Mouse (Mus musculus): Measurements from ENCODE around the gene Retreg1. TPM values are rescaled to one million over a fixed set of nuclear protein-coding genes. Genes with fewer than 3 reads are reported as not detected.

Retreg1 gene
- total RNA-seq, 1 experiment = 7.1 TPM

DNA sequence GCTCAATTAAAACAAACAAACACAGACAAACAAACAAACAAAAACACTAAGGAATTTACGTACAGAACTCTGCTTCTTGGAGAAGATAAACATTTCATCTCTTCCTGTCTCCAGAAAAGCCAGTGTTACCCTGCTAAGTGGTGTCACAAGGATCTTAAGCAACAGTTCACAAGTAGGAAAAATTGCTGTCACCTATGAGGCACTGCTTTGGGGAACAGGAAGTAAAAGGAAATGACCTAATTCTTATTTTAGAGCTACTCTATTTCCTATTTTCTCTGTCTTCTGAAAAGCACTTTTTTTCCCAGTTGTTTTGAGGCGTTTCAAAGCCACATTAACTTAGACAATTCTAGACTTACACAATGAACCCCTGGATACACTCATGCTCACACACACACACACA is 12.6 kb upstream of the Retreg1 start:
- TF ChIP-seq MAFK (IDR thresholded peaks at IDR 0.05; ENCODE audit: insufficient read depth, low read depth, low read length) (no peak), ZC3H11A (IDR thresholded peaks at IDR 0.05; ENCODE audit: borderline replicate concordance, low read depth, low read length) (no peak), HCFC1 (IDR thresholded peaks at IDR 0.05; ENCODE audit: borderline replicate concordance, insufficient read depth, low read length) (no peak), CHD2 (IDR thresholded peaks at IDR 0.05; ENCODE audit: low read depth, low read length) (no peak), ZNF384 (IDR thresholded peaks at IDR 0.05; ENCODE audit: low read depth, low read length) (no peak)
- in situ Hi-C loops (cut with MboI; ENCODE audit: low sequenced_read_pairs in 2 of 2, unreplicated experiment in 2 of 2) = no loop called here
- no peak overlapping the region for H3K4me3 ChIP-seq (ENCODE audit: insufficient read depth in 1 of 2, low read depth in 1 of 2, low read length in 2 of 2, poor library complexity in 1 of 2, severe bottlenecking in 1 of 2)
- no peak overlapping the region for H3K9ac ChIP-seq (ENCODE audit: insufficient read depth, low read depth, low read length, poor library complexity, severe bottlenecking)
- H3K9me3 ChIP-seq (ENCODE audit: control insufficient read depth, insufficient read depth, low read depth, low read length) = no peaks in the 10 kb centered on the region
- peaks cover 0 to 4% of the 10 kb centered on the region in 2 experiments; a peak in 1 of 4 replicates for H3K4me1 ChIP-seq (ENCODE audit: control insufficient read depth in 2 of 2, insufficient read depth in 2 of 2, low read length in 2 of 2, poor library complexity in 1 of 2)
- no peak for DNase-seq (ENCODE audit: low read depth, low spot score)
- H3K36me3 ChIP-seq (ENCODE audit: control insufficient read depth, insufficient read depth, low read length, poor library complexity, severe bottlenecking) = no peaks in the 10 kb centered on the region
- H3K27ac ChIP-seq (ENCODE audit: insufficient read depth, low read depth, low read length, poor library complexity, severe bottlenecking) = no peak overlapping the region

DNA sequence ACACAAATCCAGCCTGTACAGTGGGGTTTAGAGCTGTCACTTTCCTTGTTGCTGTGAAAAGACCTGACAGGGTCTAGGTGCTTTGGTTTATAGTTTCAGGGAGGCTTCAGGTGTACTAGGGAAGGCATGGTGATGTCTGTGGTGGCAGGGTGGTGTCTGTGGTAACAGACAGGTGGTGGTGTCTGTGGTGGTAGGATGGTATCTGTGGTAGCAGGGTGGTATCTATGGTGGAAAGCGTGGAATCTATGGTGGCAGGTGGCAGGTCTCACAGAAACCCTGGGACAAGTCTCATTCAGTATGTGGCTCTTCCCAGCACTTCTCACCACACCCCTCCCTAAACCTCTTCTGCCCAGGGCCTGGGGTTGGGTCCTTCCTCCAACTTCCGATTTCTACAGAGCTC is 8.7 kb upstream of the Retreg1 start:
- Histone ChIP-seq H3K4me3 (ENCODE audit: insufficient read depth in 1 of 2, low read depth in 1 of 2, low read length in 2 of 2, poor library complexity in 1 of 2, severe bottlenecking in 1 of 2) (no peak overlapping the region), H3K27ac (ENCODE audit: insufficient read depth, low read depth, low read length, poor library complexity, severe bottlenecking) (no peak overlapping the region), H3K9me3 (ENCODE audit: control insufficient read depth, insufficient read depth, low read depth, low read length) (no peaks in the 10 kb centered on the region), H3K4me1 (ENCODE audit: control insufficient read depth in 2 of 2, insufficient read depth in 2 of 2, low read length in 2 of 2, poor library complexity in 1 of 2) (peaks cover 0 to 2% of the 10 kb centered on the region in 2 experiments; a peak in 1 of 4 replicates), H3K36me3 (ENCODE audit: control insufficient read depth, insufficient read depth, low read length, poor library complexity, severe bottlenecking) (no peaks in the 10 kb centered on the region), H3K9ac (ENCODE audit: insufficient read depth, low read depth, low read length, poor library complexity, severe bottlenecking) (no peak overlapping the region)
- DNase-seq (ENCODE audit: low read depth, low spot score) = no peak
- in situ Hi-C loops (cut with MboI; ENCODE audit: low sequenced_read_pairs in 2 of 2, unreplicated experiment in 2 of 2) = no loop called here
- TF ChIP-seq MAFK (IDR thresholded peaks at IDR 0.05; ENCODE audit: insufficient read depth, low read depth, low read length) (no peak), CHD2 (IDR thresholded peaks at IDR 0.05; ENCODE audit: low read depth, low read length) (no peak), HCFC1 (IDR thresholded peaks at IDR 0.05; ENCODE audit: borderline replicate concordance, insufficient read depth, low read length) (no peak), ZNF384 (IDR thresholded peaks at IDR 0.05; ENCODE audit: low read depth, low read length) (no peak), ZC3H11A (IDR thresholded peaks at IDR 0.05; ENCODE audit: borderline replicate concordance, low read depth, low read length) (no peak)

DNA sequence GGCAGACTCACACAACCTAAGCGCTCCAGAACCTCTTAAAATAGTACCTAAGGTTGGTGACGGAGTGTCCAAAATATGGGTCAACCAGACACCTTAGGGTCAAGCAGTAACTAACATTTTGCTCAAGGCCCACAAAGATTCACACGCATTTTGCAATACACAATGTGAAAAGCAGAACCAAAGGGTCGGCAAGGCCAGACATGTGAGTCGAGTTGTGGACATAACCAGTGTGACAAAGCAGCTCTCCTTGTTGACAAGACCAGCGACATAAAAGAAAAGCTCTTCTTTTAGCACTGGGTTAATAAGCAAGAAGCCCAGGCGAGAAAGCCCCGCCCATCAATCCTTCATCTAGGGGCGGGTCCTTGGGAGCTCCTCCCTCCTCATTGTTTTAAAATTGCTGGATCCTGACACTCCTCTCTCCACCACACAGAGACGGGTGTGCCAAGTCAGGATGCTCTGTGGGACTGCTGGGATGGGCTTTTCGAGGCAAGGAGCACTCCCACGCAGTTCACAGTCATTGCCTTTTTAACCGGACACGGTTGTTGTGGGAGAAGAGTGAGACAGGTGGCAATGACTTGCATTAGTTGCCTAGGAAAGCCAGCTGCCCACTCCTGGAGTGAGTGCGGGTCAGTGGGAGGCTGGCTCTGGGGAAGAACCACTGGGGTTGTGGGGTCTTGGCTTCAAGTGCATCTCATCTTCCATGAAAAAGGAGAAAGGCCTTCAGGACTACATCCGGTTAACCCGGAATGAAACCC is 7.9 kb upstream of the Retreg1 start:
- H3K4me1 ChIP-seq (ENCODE audit: control insufficient read depth in 2 of 2, insufficient read depth in 2 of 2, low read length in 2 of 2, poor library complexity in 1 of 2) = peaks cover 0 to 2% of the 10 kb centered on the region in 2 experiments; a peak in 1 of 4 replicates
- H3K9me3 ChIP-seq (ENCODE audit: control insufficient read depth, insufficient read depth, low read depth, low read length) = no peaks in the 10 kb centered on the region
- H3K27ac ChIP-seq (ENCODE audit: insufficient read depth, low read depth, low read length, poor library complexity, severe bottlenecking) = no peak overlapping the region
- H3K4me3 ChIP-seq (ENCODE audit: insufficient read depth in 1 of 2, low read depth in 1 of 2, low read length in 2 of 2, poor library complexity in 1 of 2, severe bottlenecking in 1 of 2) = peak overlapping the region in 1 of 2 experiments; percentile 42; a peak in 2 of 4 replicates
- H3K9ac ChIP-seq (ENCODE audit: insufficient read depth, low read depth, low read length, poor library complexity, severe bottlenecking) = no peak overlapping the region
- in situ Hi-C loops (cut with MboI; ENCODE audit: low sequenced_read_pairs in 2 of 2, unreplicated experiment in 2 of 2) = no loop called here
- no peaks in the 10 kb centered on the region for H3K36me3 ChIP-seq (ENCODE audit: control insufficient read depth, insufficient read depth, low read length, poor library complexity, severe bottlenecking)
- DNase-seq (ENCODE audit: low read depth, low spot score) = peak; percentile 57
- TF ChIP-seq MAFK (IDR thresholded peaks at IDR 0.05; ENCODE audit: insufficient read depth, low read depth, low read length) = no peak
- TF ChIP-seq ZC3H11A (IDR thresholded peaks at IDR 0.05; ENCODE audit: borderline replicate concordance, low read depth, low read length) = no peak
- no peak for TF ChIP-seq CHD2 (IDR thresholded peaks at IDR 0.05; ENCODE audit: low read depth, low read length)
- TF ChIP-seq HCFC1 (IDR thresholded peaks at IDR 0.05; ENCODE audit: borderline replicate concordance, insufficient read depth, low read length) = no peak
- no peak for TF ChIP-seq ZNF384 (IDR thresholded peaks at IDR 0.05; ENCODE audit: low read depth, low read length)

- in situ Hi-C loops (cut with MboI; ENCODE audit: low sequenced_read_pairs in 2 of 2, unreplicated experiment in 2 of 2) = no loop called here
- no peak for DNase-seq (ENCODE audit: low read depth, low spot score)
- H3K4me1 ChIP-seq (ENCODE audit: control insufficient read depth in 2 of 2, insufficient read depth in 2 of 2, low read length in 2 of 2, poor library complexity in 1 of 2) = peaks cover 3 to 14% of the 10 kb centered on the region in 2 experiments; a peak in 2 of 4 replicates
- H3K4me3 ChIP-seq (ENCODE audit: insufficient read depth in 1 of 2, low read depth in 1 of 2, low read length in 2 of 2, poor library complexity in 1 of 2, severe bottlenecking in 1 of 2) = peak overlapping the region; percentile 78 to 94
- peak overlapping the region; percentile 44; the same call in 1 of the 2 replicates for H3K9ac ChIP-seq (ENCODE audit: insufficient read depth, low read depth, low read length, poor library complexity, severe bottlenecking)
- H3K36me3 ChIP-seq (ENCODE audit: control insufficient read depth, insufficient read depth, low read length, poor library complexity, severe bottlenecking) = no peaks in the 10 kb centered on the region
- no peaks in the 10 kb centered on the region for H3K9me3 ChIP-seq (ENCODE audit: control insufficient read depth, insufficient read depth, low read depth, low read length)
- TF ChIP-seq HCFC1 (IDR thresholded peaks at IDR 0.05; ENCODE audit: borderline replicate concordance, insufficient read depth, low read length) = no peak
- TF ChIP-seq CHD2 (IDR thresholded peaks at IDR 0.05; ENCODE audit: low read depth, low read length) = no peak
- no peak for TF ChIP-seq MAFK (IDR thresholded peaks at IDR 0.05; ENCODE audit: insufficient read depth, low read depth, low read length)
- no peak for TF ChIP-seq ZC3H11A (IDR thresholded peaks at IDR 0.05; ENCODE audit: borderline replicate concordance, low read depth, low read length)
- no peak for TF ChIP-seq ZNF384 (IDR thresholded peaks at IDR 0.05; ENCODE audit: low read depth, low read length)
- H3K27ac ChIP-seq (ENCODE audit: insufficient read depth, low read depth, low read length, poor library complexity, severe bottlenecking) = no peak overlapping the region
Observed at GRCm38 (mm10) chr15:25842462-25843085, 406 bp upstream of the Retreg1 start.
